Mouse (Mus musculus) limb, embryonic 11.5 days (tissue): ENCODE measurements around the gene Ccl5. TPM values are rescaled to one million over a fixed set of nuclear protein-coding genes. Genes with fewer than 3 reads are reported as not detected.

Experiments
- ATAC-seq: fragments of 200-750 bp; cut with Nextera tagmentation; 2 replicates; pipeline ENCODE4 v1.8.0; 2017; ENCODE audit warnings: low read depth; ENCODE audit not compliant: insufficient number of reproducible peaks, low FRiP score, low TSS enrichment
- DNase-seq: peaks from one replicate; pipeline ENCODE4 v3.0.0-alpha.2; 2015; ENCODE audit warnings: low spot score
- H3K27ac ChIP-seq: fragments of 300-500 bp; sonication (generic); replicated peaks from 2 replicates; pipeline ENCODE4 v1.5.1; 2014; ENCODE audit warnings: low read depth, mild to moderate bottlenecking, low read length
- H3K27me3 ChIP-seq: fragments of 300-500 bp; sonication (generic); 2 replicates; pipeline ENCODE4 v1.6.1; 2014; ENCODE audit warnings: mild to moderate bottlenecking, low read length, mixed read lengths; ENCODE audit not compliant: control insufficient read depth, insufficient read depth
- H3K36me3 ChIP-seq: fragments of 300-500 bp; sonication (generic); 2 replicates; pipeline ENCODE4 v1.6.1; 2014; ENCODE audit warnings: mild to moderate bottlenecking, low read length, moderate library complexity, mixed read lengths; ENCODE audit not compliant: control insufficient read depth, insufficient read depth
- H3K4me1 ChIP-seq: fragments of 300-500 bp; sonication (generic); 2 replicates; pipeline ENCODE4 v1.6.1; 2014; ENCODE audit warnings: low read length, mixed read lengths; ENCODE audit not compliant: control insufficient read depth, insufficient read depth
- H3K4me2 ChIP-seq: fragments of 300-500 bp; sonication (generic); 2 replicates; pipeline ENCODE4 v1.6.1; 2014; ENCODE audit warnings: low read depth, mild to moderate bottlenecking, moderate library complexity; ENCODE audit not compliant: severe bottlenecking
- H3K4me3 ChIP-seq: fragments of 300-500 bp; sonication (generic); 2 replicates; pipeline ENCODE4 v1.5.1; 2014; ENCODE audit warnings: low read depth, low read length
- H3K9ac ChIP-seq: fragments of 300-500 bp; sonication (generic); 2 replicates; pipeline ENCODE4 v1.6.1; 2014; ENCODE audit warnings: mild to moderate bottlenecking, low read length
- H3K9me3 ChIP-seq: fragments of 300-500 bp; sonication (generic); 2 replicates; pipeline ENCODE4 v1.6.1; 2016; ENCODE audit warnings: low read length; ENCODE audit not compliant: control insufficient read depth
- WGBS: fragments of 180-500 bp; shearing (Covaris S2); extraction: QIAGEN DNeasy Blood & Tissue Kit; methylation state at CpG from one replicate; pipeline ENCODE4 v1.1.7; 2014; 5-methylcytosine and 5-hydroxymethylcytosine counted together
- polyA plus RNA-seq: library from polyadenylated mRNA; unstranded; fragments of >200 nt; fragmentation: Nextera tagmentation; extraction: Ambion mirVana; gene quantifications from 2 replicates; pipeline ENCODE4 v1.2.1, GENCODE M21; 2014

Gene Ccl5
- polyA plus RNA-seq, 1 experiment from 2014 or later = not detected

GRCm38 (mm10) chr11:83534143-83534542 is 3.8 kb upstream of the Ccl5 start:
- no peaks in the 10 kb centered on the region for H3K36me3 ChIP-seq
- ATAC-seq (no peak), DNase-seq (no peak)
- no peak overlapping the region for H3K27ac ChIP-seq
- WGBS = 84% methylated on average over 8 of the region's 8 CpGs
- H3K4me3 ChIP-seq = no peak overlapping the region
- H3K4me2 ChIP-seq = no peak overlapping the region
- H3K9me3 ChIP-seq = no peaks in the 10 kb centered on the region
- no peaks in the 10 kb centered on the region for H3K27me3 ChIP-seq
- H3K9ac ChIP-seq = no peak overlapping the region
- peaks cover 6% of the 10 kb centered on the region; the same call in 1 of the 2 replicates for H3K4me1 ChIP-seq

- Histone ChIP-seq H3K9ac (no peak overlapping the region), H3K4me1 (peaks cover 6% of the 10 kb centered on the region; the same call in 1 of the 2 replicates), H3K4me3 (no peak overlapping the region), H3K4me2 (no peak overlapping the region), H3K27ac (no peak overlapping the region), H3K36me3 (no peaks in the 10 kb centered on the region), H3K27me3 (no peaks in the 10 kb centered on the region), H3K9me3 (no peaks in the 10 kb centered on the region)
- ATAC-seq (no peak), DNase-seq (no peak)
- 86% methylated on average over 1 of the region's 1 CpGs for WGBS
These were observed 2.9 kb upstream of the Ccl5 start for GRCm38 (mm10) chr11:83533192-83533591.

- ATAC-seq = no peak
- WGBS = 81% methylated on average over 12 of the region's 12 CpGs
These were observed 1.3 kb downstream of the Ccl5 start for GRCm38 (mm10) chr11:83529024-83529423.

GRCm38 (mm10) chr11:83522075-83522474 is 8.2 kb downstream of the Ccl5 start, which contains the start of gene Heatr9:
TSS of gene Heatr9 (minus strand) at chr11:83522175.
- no peaks in the 10 kb centered on the region for H3K36me3 ChIP-seq
- no peaks in the 10 kb centered on the region for H3K4me1 ChIP-seq
- H3K9ac ChIP-seq = no peak within 1 kb of the TSS
- H3K4me3 ChIP-seq = no peak within 1 kb of the TSS
- no peak within 1 kb of the TSS for H3K27ac ChIP-seq
- no peak for ATAC-seq
- no peak within 1 kb of the TSS for H3K4me2 ChIP-seq
- no peak for DNase-seq
- WGBS = 89% methylated on average over 3 of the region's 3 CpGs
- no peaks in the 10 kb centered on the region for H3K27me3 ChIP-seq
- H3K9me3 ChIP-seq = no peaks in the 10 kb centered on the region

More at GRCm38 (mm10) chr11:83529024-83529423, 1.3 kb downstream of the Ccl5 start:
- DNase-seq = no peak
- no peak overlapping the region for H3K4me2 ChIP-seq
- no peaks in the 10 kb centered on the region for H3K9me3 ChIP-seq
- H3K9ac ChIP-seq = no peak overlapping the region
- no peaks in the 10 kb centered on the region for H3K27me3 ChIP-seq
- H3K4me3 ChIP-seq = no peak overlapping the region
- H3K4me1 ChIP-seq = no peaks in the 10 kb centered on the region
- no peak overlapping the region for H3K27ac ChIP-seq
- no peaks in the 10 kb centered on the region for H3K36me3 ChIP-seq

- H3K4me1 ChIP-seq = no peaks in the 10 kb centered on the region
These were observed 11.9 kb downstream of the Ccl5 start for GRCm38 (mm10) chr11:83518371-83518770.

GRCm38 (mm10) chr11:83517153-83517552 is 13.2 kb downstream of the Ccl5 start:
- Histone ChIP-seq H3K9me3 (no peaks in the 10 kb centered on the region), H3K36me3 (no peaks in the 10 kb centered on the region), H3K27me3 (no peaks in the 10 kb centered on the region), H3K4me1 (no peaks in the 10 kb centered on the region), H3K4me3 (no peak overlapping the region), H3K4me2 (no peak overlapping the region), H3K9ac (no peak overlapping the region), H3K27ac (no peak overlapping the region)
- DNase-seq = no peak
- no peak for ATAC-seq

More at GRCm38 (mm10) chr11:83518371-83518770, 11.9 kb downstream of the Ccl5 start:
- 60% methylated on average over 6 of the region's 6 CpGs for WGBS
- no peak overlapping the region for H3K4me2 ChIP-seq
- no peak overlapping the region for H3K4me3 ChIP-seq
- no peaks in the 10 kb centered on the region for H3K27me3 ChIP-seq
- no peaks in the 10 kb centered on the region for H3K36me3 ChIP-seq
- no peaks in the 10 kb centered on the region for H3K9me3 ChIP-seq
- no peak for ATAC-seq
- no peak for DNase-seq
- no peak overlapping the region for H3K27ac ChIP-seq
- no peak overlapping the region for H3K9ac ChIP-seq

GRCm38 (mm10) chr11:83509521-83509920 is 20.8 kb downstream of the Ccl5 start:
- Histone ChIP-seq H3K9me3 (no peaks in the 10 kb centered on the region), H3K4me1 (no peaks in the 10 kb centered on the region), H3K36me3 (peaks cover 8% of the 10 kb centered on the region), H3K4me3 (no peak overlapping the region), H3K27ac (no peak overlapping the region), H3K9ac (no peak overlapping the region), H3K27me3 (no peaks in the 10 kb centered on the region), H3K4me2 (no peak overlapping the region)
- DNase-seq (peak; percentile 6), ATAC-seq (no peak)

GRCm38 (mm10) chr11:83504308-83504707 is 26.0 kb downstream of the Ccl5 start:
- Histone ChIP-seq H3K27ac (no peak overlapping the region), H3K4me2 (no peak overlapping the region), H3K4me3 (no peak overlapping the region), H3K36me3 (peaks cover 18% of the 10 kb centered on the region), H3K4me1 (no peaks in the 10 kb centered on the region), H3K9me3 (no peaks in the 10 kb centered on the region), H3K9ac (no peak overlapping the region), H3K27me3 (no peaks in the 10 kb centered on the region)
- ATAC-seq (no peak), DNase-seq (peak; percentile 7)
- 93% methylated on average over 5 of the region's 5 CpGs for WGBS

GRCm38 (mm10) chr11:83495571-83495970 is 34.7 kb downstream of the Ccl5 start:
- Histone ChIP-seq H3K36me3 (no peaks in the 10 kb centered on the region), H3K27ac (no peak overlapping the region), H3K9ac (no peak overlapping the region), H3K4me2 (no peak overlapping the region), H3K4me3 (no peak overlapping the region), H3K4me1 (no peaks in the 10 kb centered on the region), H3K9me3 (no peaks in the 10 kb centered on the region), H3K27me3 (no peaks in the 10 kb centered on the region)
- ATAC-seq (no peak), DNase-seq (no peak)
- 95% methylated on average over 2 of the region's 2 CpGs for WGBS
